Mouse (Mus musculus): ENCODE measurements at regions not wholly inside any gene's neighbourhood (a gene's known extent, or its start where the extent isn't known, plus 50 kb on each side); places are given as distances from the start of the nearest gene placed in this dataset.

DNA sequence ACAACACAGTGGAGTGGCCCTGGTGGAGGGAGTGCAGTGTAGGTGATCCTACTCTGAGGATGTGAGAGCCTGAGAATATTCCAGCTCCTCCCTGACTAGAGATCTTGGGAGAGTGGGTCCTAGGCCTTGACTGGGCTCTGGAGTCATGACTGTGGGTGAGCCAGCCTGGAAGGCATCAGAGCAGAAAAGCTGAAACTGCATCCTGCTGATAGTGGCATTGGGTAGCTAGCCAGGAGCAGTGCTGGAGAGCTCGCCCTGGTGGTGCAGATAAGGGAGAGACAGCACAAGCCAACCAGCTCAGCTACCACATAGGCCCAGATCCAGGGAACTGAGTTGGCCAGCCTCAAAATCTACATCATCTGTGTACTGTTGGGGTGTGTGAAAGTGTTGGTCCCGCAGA is 58.8 kb upstream of the Kcna4 start:
- TF ChIP-seq POLR2A (IDR thresholded peaks at IDR 0.05; ENCODE audit: extremely low read depth, insufficient read depth, low read length): no peak
- TF ChIP-seq CTCF (IDR thresholded peaks at IDR 0.05; ENCODE audit: extremely low read depth, insufficient read depth, low read length): no peak
